Mouse (Mus musculus) duodenum, adult 2 months (tissue): ENCODE data around the gene Dcdc2a. TPM values are rescaled to one million over a fixed set of nuclear protein-coding genes. Genes with fewer than 3 reads are reported as not detected.

Source experiments
- polyA plus RNA-seq: library from polyadenylated mRNA; depleted of rRNA; stranded (reverse); fragments of >200 nt; gene quantifications from 2 replicates; pipeline ENCODE4 v1.2.3, GENCODE M21; 2012; ENCODE audit warnings: low replicate concordance; rRNA removed

Dcdc2a gene
- polyA plus RNA-seq, result not detected in 2 replicates

GRCm38 (mm10) chr13:25055873-25056667, at the start of gene Dcdc2a:
Gene Dcdc2a (plus strand): TSS chr13:25056004.

GRCm38 (mm10) chr13:25019793-25020539, 35.8 kb upstream of the Dcdc2a start, which contains the start of gene Mrs2:
Gene Mrs2 (minus strand): TSS chr13:25020379.

Other genes starting within 250 kb of the Dcdc2a start
- 53.5 and 58.7 TPM in 2 replicates for gene Acot13, start 224.5 kb upstream of the Dcdc2a start, polyA plus RNA-seq
- 11.5 and 26.3 TPM in 2 replicates for gene Tdp2, start 224.3 kb upstream of the Dcdc2a start, polyA plus RNA-seq
- 1.7 and 2.6 TPM in 2 replicates for gene D130043K22Rik, start 210.9 kb upstream of the Dcdc2a start, polyA plus RNA-seq
- 9.1 and 12.2 TPM in 2 replicates for gene Aldh5a1, start 118.3 kb upstream of the Dcdc2a start, polyA plus RNA-seq
- 1.8 and 2.4 TPM in 2 replicates for gene Gpld1, start 112.9 kb upstream of the Dcdc2a start, polyA plus RNA-seq
- 11.3 and 12.8 TPM in 2 replicates for gene Mrs2, start 35.6 kb upstream of the Dcdc2a start, polyA plus RNA-seq
- 0.20 and 0.38 TPM in 2 replicates for gene Nrsn1, start 214.5 kb downstream of the Dcdc2a start, polyA plus RNA-seq